Mouse (Mus musculus) ovary, adult 10 weeks (tissue): ENCODE measurements around the gene Nxpe4. TPM values are rescaled to one million over a fixed set of nuclear protein-coding genes. Genes with fewer than 3 reads are reported as not detected.

Experiments
- polyA plus RNA-seq: library from polyadenylated mRNA; stranded (reverse); fragments of 350-450 nt; fragmentation: Illumina TruSeq; extraction: RNeasy Lipid Tissue Mini Kit (QIAGEN cat#74804); gene quantifications from one replicate; pipeline ENCODE4 v1.2.3, GENCODE M21; 2014

Gene Nxpe4
- polyA plus RNA-seq, result 5.9 TPM

DNA sequence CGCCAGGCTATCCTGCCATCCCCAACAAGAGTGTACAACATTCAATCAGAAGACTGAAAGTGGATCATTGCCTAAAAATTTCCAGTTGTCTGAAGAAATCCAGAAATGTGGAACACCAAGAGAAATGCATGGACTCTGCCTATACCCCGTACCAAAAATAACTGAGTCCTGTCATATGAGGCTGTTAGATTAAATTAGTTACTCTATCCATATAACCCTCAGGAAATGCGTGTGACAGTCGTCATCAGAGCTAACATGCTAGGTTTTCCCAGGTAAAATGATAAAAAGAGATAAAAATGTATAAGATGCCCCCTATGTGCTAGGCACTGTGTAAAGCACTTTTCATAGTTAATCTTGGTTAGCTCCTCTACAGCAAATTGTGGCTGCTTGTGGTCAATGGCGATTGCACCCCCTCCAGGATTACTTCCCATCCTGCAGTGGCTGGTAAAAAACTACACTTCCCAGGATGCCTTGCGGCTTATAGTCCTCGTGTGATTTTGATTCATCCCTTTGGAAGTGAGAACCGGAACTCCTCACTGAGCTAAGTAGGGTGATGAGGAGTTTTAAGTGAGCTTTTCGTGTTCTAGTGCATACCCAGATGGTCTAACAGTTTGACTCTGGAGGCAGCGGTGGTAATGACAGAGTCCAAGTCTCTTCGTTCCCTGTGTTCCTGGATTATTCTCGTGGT, at the start of gene Nxpe4:
TSS of gene Nxpe4 (plus strand) at position 519 of the 688 bp plus-strand sequence.

DNA sequence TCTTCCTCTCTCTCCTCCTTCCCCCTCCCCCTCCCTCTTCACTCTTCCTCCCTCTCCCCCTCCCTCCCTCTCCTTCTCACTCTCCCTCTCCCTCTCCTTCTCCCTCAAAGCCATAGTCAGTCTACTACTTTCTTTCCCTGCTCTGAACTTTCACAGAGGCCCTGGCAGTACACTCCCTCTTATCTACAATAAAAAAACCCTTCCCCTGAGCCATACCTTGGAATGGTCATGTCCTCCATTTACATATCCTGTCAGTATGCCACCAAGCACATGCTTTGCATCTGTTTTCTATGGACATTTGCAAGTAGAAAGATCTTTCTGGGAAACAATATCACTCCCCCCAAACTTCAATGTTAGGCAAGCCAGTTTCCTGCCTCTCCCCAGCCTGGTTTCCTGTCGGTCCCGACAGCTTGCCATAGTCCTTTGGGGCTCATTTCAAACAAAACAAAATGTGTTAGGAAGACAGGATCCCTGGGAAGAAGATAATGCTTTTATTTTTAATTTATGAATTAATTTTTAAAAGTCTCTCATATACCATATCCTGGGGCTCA, 191.4 kb downstream of the Nxpe4 start, which contains the start of gene Nxpe2:
TSS of gene Nxpe2 (minus strand) at position 307 of the 551 bp plus-strand sequence.

Other genes with a start within 250 kb of the Nxpe4 start
- gene Nxpe2, start 191.4 kb downstream of the Nxpe4 start, polyA plus RNA-seq, result 11.5 TPM